Mouse (Mus musculus) CH12.LX (cell line): ENCODE results near the gene Blzf1. TPM values are rescaled to one million over a fixed set of nuclear protein-coding genes. Genes with fewer than 3 reads are reported as not detected.

ENCODE experiments used
- DNase-seq: peaks from one replicate; pipeline ENCODE4 v3.0.0-alpha.2; 2013; ENCODE audit errors: extremely low read depth
- H3K27ac ChIP-seq: 2 replicates; pipeline ENCODE4 v1.5.1; 2012; ENCODE audit warnings: low read depth, mild to moderate bottlenecking, control low read depth, moderate library complexity; ENCODE audit not compliant: insufficient read depth
- H3K27me3 ChIP-seq: replicated peaks from 2 replicates; pipeline ENCODE3; 2012; ENCODE audit warnings: inconsistent platforms
- H3K36me3 ChIP-seq, 2 experiments: replicated peaks in 1 of 2; 2 replicates each; pipeline versions ENCODE3 to v1.6.1; 2012; ENCODE audit warnings: inconsistent platforms in 1 of 2, low read length in 1 of 2, mild to moderate bottlenecking in 1 of 2, mixed read lengths in 1 of 2, moderate library complexity in 1 of 2; ENCODE audit not compliant: control insufficient read depth in 1 of 2, insufficient read depth in 1 of 2
- H3K4me1 ChIP-seq, 2 experiments: 2 replicates each; pipeline ENCODE4 v1.6.1; 2012; ENCODE audit warnings: inconsistent platforms in 1 of 2, moderate library complexity in 1 of 2; ENCODE audit not compliant: insufficient read depth in 2 of 2, control insufficient read depth in 1 of 2
- H3K4me2 ChIP-seq: 2 replicates; pipeline ENCODE4 v1.6.1; 2012; ENCODE audit warnings: low read depth, mild to moderate bottlenecking, control low read depth; ENCODE audit not compliant: poor library complexity, insufficient read depth, severe bottlenecking
- H3K4me3 ChIP-seq, 3 experiments: fragments of 150-350 bp in 1 of 3; sonication (generic) in 1 of 3; replicated peaks in 1 of 3; 2 replicates each; pipeline versions ENCODE3 to v1.5.1; 2011 to 2012; ENCODE audit warnings: low read depth in 2 of 3, low read length in 2 of 3, mild to moderate bottlenecking in 2 of 3, moderate library complexity in 2 of 3, control low read depth in 1 of 3, improper control_type of control experiment in 1 of 3, inconsistent platforms in 1 of 3, mixed read lengths in 1 of 3; ENCODE audit not compliant: poor library complexity in 1 of 3
- H3K79me2 ChIP-seq: replicated peaks from 2 replicates; pipeline ENCODE4 v1.6.1; 2012; ENCODE audit warnings: mild to moderate bottlenecking, moderate library complexity; ENCODE audit not compliant: control insufficient read depth, poor library complexity, insufficient read depth, severe bottlenecking; ENCODE audit errors: extremely low read depth
- H3K9ac ChIP-seq: 2 replicates; pipeline ENCODE4 v1.6.1; 2012; ENCODE audit warnings: low read depth, mild to moderate bottlenecking, control low read depth, moderate library complexity; ENCODE audit not compliant: insufficient read depth
- H3K9me3 ChIP-seq: replicated peaks from 2 replicates; pipeline ENCODE3; 2012; ENCODE audit warnings: low read length, inconsistent platforms, mixed read lengths
- BHLHE40 ChIP-seq: IDR thresholded peaks from 2 replicates; pipeline ENCODE4 v1.6.1; 2011; ENCODE audit warnings: mild to moderate bottlenecking, low read depth, low read length, improper control_type of control experiment
- CHD1 ChIP-seq: IDR thresholded peaks from 2 replicates; pipeline ENCODE4 v1.6.1; 2012; ENCODE audit warnings: low read depth, low read length, improper control_type of control experiment, inconsistent platforms
- CHD2 ChIP-seq: IDR thresholded peaks from 2 replicates; pipeline ENCODE4 v1.6.1; 2011; ENCODE audit warnings: low read length, improper control_type of control experiment
- CTCF ChIP-seq, 2 experiments: IDR thresholded peaks in 1 of 2; conservative IDR thresholded peaks in 1 of 2; 2 replicates each; pipeline ENCODE4 v1.5.1; 2011 to 2012; ENCODE audit warnings: low read depth in 2 of 2, low read length in 2 of 2, improper control_type of control experiment in 1 of 2, inconsistent platforms in 1 of 2, mild to moderate bottlenecking in 1 of 2, moderate library complexity in 1 of 2
- E2F4 ChIP-seq: IDR thresholded peaks from 2 replicates; pipeline ENCODE4 v1.6.1; 2011; ENCODE audit warnings: low read depth, low read length, improper control_type of control experiment; ENCODE audit not compliant: insufficient replicate concordance
- ELF1 ChIP-seq: IDR thresholded peaks from 2 replicates; pipeline ENCODE4 v1.6.1; 2014; ENCODE audit warnings: low read depth, mild to moderate bottlenecking, inconsistent platforms, low read length, improper control_type of control experiment
- EP300 ChIP-seq: IDR thresholded peaks from 2 replicates; pipeline ENCODE4 v1.6.1; 2011; ENCODE audit warnings: low read length, improper control_type of control experiment
- ETS1 ChIP-seq: conservative IDR thresholded peaks from 2 replicates; pipeline ENCODE4 v1.6.1; 2012; ENCODE audit warnings: low read depth, mild to moderate bottlenecking, inconsistent platforms, low read length, improper control_type of control experiment, moderate library complexity
- GABPA ChIP-seq: IDR thresholded peaks from 2 replicates; pipeline ENCODE4 v1.6.1; 2012; ENCODE audit warnings: low read depth, low read length, improper control_type of control experiment, inconsistent platforms; ENCODE audit not compliant: insufficient replicate concordance
- HCFC1 ChIP-seq: IDR thresholded peaks from 2 replicates; pipeline ENCODE4 v1.6.1; 2012; ENCODE audit warnings: low read depth, mild to moderate bottlenecking, inconsistent platforms, low read length, improper control_type of control experiment
- IRF4 ChIP-seq: IDR thresholded peaks from 2 replicates; pipeline ENCODE4 v1.6.1; 2014; ENCODE audit warnings: low read depth, mild to moderate bottlenecking, inconsistent platforms, low read length, improper control_type of control experiment
- JUN ChIP-seq: IDR thresholded peaks from 2 replicates; pipeline ENCODE4 v1.6.1; 2011; ENCODE audit warnings: low read depth, mild to moderate bottlenecking, low read length, improper control_type of control experiment, moderate library complexity; ENCODE audit not compliant: insufficient read depth
- JUND ChIP-seq: conservative IDR thresholded peaks from 2 replicates; pipeline ENCODE4 v1.6.1; 2011; ENCODE audit warnings: low read depth, low read length, improper control_type of control experiment
- KAT2A ChIP-seq: IDR thresholded peaks from 2 replicates; pipeline ENCODE4 v1.6.1; 2012; ENCODE audit warnings: low read length, improper control_type of control experiment, inconsistent platforms; ENCODE audit not compliant: insufficient replicate concordance
- MAX ChIP-seq: IDR thresholded peaks from 2 replicates; pipeline ENCODE4 v1.6.1; 2011; ENCODE audit warnings: low read length, improper control_type of control experiment
- MAZ ChIP-seq: IDR thresholded peaks from 2 replicates; pipeline ENCODE4 v1.6.1; 2012; ENCODE audit warnings: low read depth, mild to moderate bottlenecking, inconsistent platforms, low read length, improper control_type of control experiment, moderate library complexity
- MEF2A ChIP-seq: IDR thresholded peaks from 2 replicates; pipeline ENCODE4 v1.6.1; 2014; ENCODE audit warnings: low read depth, mild to moderate bottlenecking, inconsistent platforms, low read length, improper control_type of control experiment, borderline replicate concordance
- MXI1 ChIP-seq: IDR thresholded peaks from 2 replicates; pipeline ENCODE4 v1.6.1; 2011; ENCODE audit warnings: mild to moderate bottlenecking, low read depth, low read length, improper control_type of control experiment
- NELFE ChIP-seq: IDR thresholded peaks from 2 replicates; pipeline ENCODE4 v1.6.1; 2011; ENCODE audit warnings: low read depth, low read length, improper control_type of control experiment
- NRF1 ChIP-seq: IDR thresholded peaks from 2 replicates; pipeline ENCODE4 v1.6.1; 2014; ENCODE audit warnings: low read depth, mild to moderate bottlenecking, inconsistent platforms, low read length, improper control_type of control experiment, moderate library complexity
- PAX5 ChIP-seq: IDR thresholded peaks from 2 replicates; pipeline ENCODE4 v1.6.1; 2012; ENCODE audit warnings: low read length, inconsistent platforms, mixed read lengths
- POLR2AphosphoS2 ChIP-seq: IDR thresholded peaks from 2 replicates; pipeline ENCODE4 v1.6.1; 2011; ENCODE audit warnings: low read depth, low read length, improper control_type of control experiment
- RAD21 ChIP-seq: IDR thresholded peaks from 2 replicates; pipeline ENCODE4 v1.6.1; 2011; ENCODE audit warnings: low read depth, mild to moderate bottlenecking, low read length, improper control_type of control experiment, moderate library complexity
- SIN3A ChIP-seq: IDR thresholded peaks from 2 replicates; pipeline ENCODE4 v1.6.1; 2012; ENCODE audit warnings: low read length, improper control_type of control experiment, inconsistent platforms
- TBP ChIP-seq: conservative IDR thresholded peaks from 2 replicates; pipeline ENCODE4 v1.6.1; 2011; ENCODE audit warnings: low read depth, low read length, improper control_type of control experiment
- TCF12 ChIP-seq: IDR thresholded peaks from 2 replicates; pipeline ENCODE4 v1.6.1; 2014; ENCODE audit warnings: low read depth, mild to moderate bottlenecking, inconsistent platforms, low read length, improper control_type of control experiment
- UBTF ChIP-seq: IDR thresholded peaks from 2 replicates; pipeline ENCODE4 v1.6.1; 2012; ENCODE audit warnings: low read depth, mild to moderate bottlenecking, inconsistent platforms, low read length, improper control_type of control experiment, moderate library complexity
- USF1 ChIP-seq: IDR thresholded peaks from 2 replicates; pipeline ENCODE4 v1.6.1; 2014; ENCODE audit warnings: low read depth, mild to moderate bottlenecking, inconsistent platforms, low read length, improper control_type of control experiment
- USF2 ChIP-seq: conservative IDR thresholded peaks from 2 replicates; pipeline ENCODE4 v1.6.1; 2011; ENCODE audit warnings: low read depth, low read length, improper control_type of control experiment
- ZC3H11A ChIP-seq: IDR thresholded peaks from 2 replicates; pipeline ENCODE4 v1.6.1; 2012; ENCODE audit warnings: low read depth, mild to moderate bottlenecking, inconsistent platforms, low read length, improper control_type of control experiment
- ZMIZ1 ChIP-seq: IDR thresholded peaks from 2 replicates; pipeline ENCODE4 v1.6.1; 2012; ENCODE audit warnings: low read depth, mild to moderate bottlenecking, inconsistent platforms, low read length, improper control_type of control experiment
- dilution Hi-C: fragments of 300-500 bp; cut with MboI; formaldehyde crosslinking; loops from 2 replicates; pipeline ENCODE4 v1.14.3; 2020; ENCODE audit warnings: low sequenced_read_pairs; ENCODE audit not compliant: extremely low pct_unique_long_range_greater_than_20kb, extremely low pct_ligation_motif_present
- in situ Hi-C: fragments of 300-500 bp; cut with MboI; formaldehyde crosslinking; loops from 3 replicates; pipeline ENCODE4 v1.14.3; 2019; ENCODE audit warnings: low sequenced_read_pairs, low pct_ligation_motif_present, low pct_unique_long_range_greater_than_20kb, mixed read lengths
- polyA plus RNA-seq: library from polyadenylated mRNA; unstranded; fragments of >175 nt; gene quantifications from 2 replicates; pipeline ENCODE4 v1.2.1, GENCODE M21; 2012; ENCODE audit warnings: low read depth; ENCODE audit not compliant: insufficient read length
- total RNA-seq, 2 experiments: library from RNA; depleted of rRNA; stranded (reverse); fragments of 300-350 nt in 1 of 2; fragments of >200 nt in 1 of 2; gene quantifications; 2 replicates each; pipeline ENCODE4 v1.2.3; 2012 to 2014

The Blzf1 gene
- total and polyA plus RNA-seq, 3 experiments: 13.7 to 22.2 (median 18.8) TPM

GRCm38 (mm10) chr1:164276552-164276951, 30.7 kb downstream of the Blzf1 start:
- H3K9me3 ChIP-seq: no peaks in the 10 kb centered on the region
- DNase-seq: peak; percentile 47
- dilution Hi-C loops (no loop called here), in situ Hi-C loops (no loop called here)
- 0 out of 2 replicates have a peak, but pooled peaks cover 2% of the 10 kb centered on the region for H3K79me2 ChIP-seq
- peaks cover 4 to 12% of the 10 kb centered on the region in 2 experiments for H3K36me3 ChIP-seq
- no peak overlapping the region for H3K4me2 ChIP-seq
- no peak overlapping the region for H3K9ac ChIP-seq
- H3K27ac ChIP-seq: no peak overlapping the region
- TF ChIP-seq ELF1 (no peak), KAT2A (no peak), CHD2 (no peak), ETS1 (no peak), USF2 (no peak), HCFC1 (no peak), JUN (no peak), EP300 (no peak), BHLHE40 (no peak)
- TF ChIP-seq, all 38 proteins: peak for 0
- H3K4me3 ChIP-seq: peak overlapping the region in 1 of 3 experiments; percentile 72
- H3K4me1 ChIP-seq: no peaks in the 10 kb centered on the region; a peak in 1 of 4 replicates
- H3K27me3 ChIP-seq: no peaks in the 10 kb centered on the region

GRCm38 (mm10) chr1:164275455-164275954, 31.8 kb downstream of the Blzf1 start, which contains the start of gene Ccdc181:
Ccdc181 (plus strand) TSS chr1:164275585.
- no peaks in the 10 kb centered on the region; a peak in 1 of 4 replicates for H3K4me1 ChIP-seq
- peak within 1 kb of the TSS; percentile 67 to 74 (median 72) for H3K4me3 ChIP-seq
- H3K36me3 ChIP-seq: peaks cover 4% of the 10 kb centered on the region in 2 experiments
- in situ Hi-C loops: no loop called here
- H3K27ac ChIP-seq: 0 out of 2 replicates have a peak within 1 kb of the TSS, but pooled peaks have one; percentile 5
- dilution Hi-C loops: no loop called here
- 0 out of 2 replicates have a peak, but pooled peaks cover 2% of the 10 kb centered on the region for H3K79me2 ChIP-seq
- H3K9me3 ChIP-seq: no peaks in the 10 kb centered on the region
- DNase-seq: peak; percentile 96
- peak within 1 kb of the TSS; percentile 37 for H3K4me2 ChIP-seq
- H3K27me3 ChIP-seq: no peaks in the 10 kb centered on the region
- peak within 1 kb of the TSS; percentile 35; the same call in 1 of the 2 replicates for H3K9ac ChIP-seq
- TF ChIP-seq MAZ (no peak), HCFC1 (peak; percentile 76), KAT2A (peak; percentile 47; the same call in 1 of the 2 replicates), MEF2A (no peak), MXI1 (peak; percentile 98), TBP (peak; percentile 45; the same call in 1 of the 2 replicates), ELF1 (peak; percentile 98), CHD1 (no peak), ZMIZ1 (no peak), ETS1 (no peak), TCF12 (peak; percentile 51; the same call in 1 of the 2 replicates), ZC3H11A (no peak), GABPA (no peak), NRF1 (peak; percentile 95), JUND (no peak), RAD21 (no peak), MAX (0 out of 2 replicates have a peak, but pooled peaks have one; percentile 10), CTCF (conservative IDR thresholded peaks at IDR 0.05 in 1 of 2, IDR thresholded peaks at IDR 0.05 in 1 of 2; ENCODE audit: low read depth in 2 of 2, low read length in 2 of 2) (no peak), UBTF (0 out of 2 replicates have a peak, but pooled peaks have one; percentile 47), POLR2AphosphoS2 (no peak), CHD2 (no peak), E2F4 (peak; percentile 80; the same call in 1 of the 2 replicates), EP300 (no peak), IRF4 (no peak), NELFE (peak; percentile 47; the same call in 1 of the 2 replicates), USF1 (no peak), SIN3A (peak; percentile 84; the same call in 1 of the 2 replicates), PAX5 (no peak)
